Mouse (Mus musculus) urinary bladder, postnatal 14 days (tissue): ENCODE measurements around the gene Ptgir.

Source experiments
- DNase-seq: peaks from one replicate; pipeline ENCODE4 v3.0.0; 2021; ENCODE audit warnings: low spot score

Ptgir gene

DNA sequence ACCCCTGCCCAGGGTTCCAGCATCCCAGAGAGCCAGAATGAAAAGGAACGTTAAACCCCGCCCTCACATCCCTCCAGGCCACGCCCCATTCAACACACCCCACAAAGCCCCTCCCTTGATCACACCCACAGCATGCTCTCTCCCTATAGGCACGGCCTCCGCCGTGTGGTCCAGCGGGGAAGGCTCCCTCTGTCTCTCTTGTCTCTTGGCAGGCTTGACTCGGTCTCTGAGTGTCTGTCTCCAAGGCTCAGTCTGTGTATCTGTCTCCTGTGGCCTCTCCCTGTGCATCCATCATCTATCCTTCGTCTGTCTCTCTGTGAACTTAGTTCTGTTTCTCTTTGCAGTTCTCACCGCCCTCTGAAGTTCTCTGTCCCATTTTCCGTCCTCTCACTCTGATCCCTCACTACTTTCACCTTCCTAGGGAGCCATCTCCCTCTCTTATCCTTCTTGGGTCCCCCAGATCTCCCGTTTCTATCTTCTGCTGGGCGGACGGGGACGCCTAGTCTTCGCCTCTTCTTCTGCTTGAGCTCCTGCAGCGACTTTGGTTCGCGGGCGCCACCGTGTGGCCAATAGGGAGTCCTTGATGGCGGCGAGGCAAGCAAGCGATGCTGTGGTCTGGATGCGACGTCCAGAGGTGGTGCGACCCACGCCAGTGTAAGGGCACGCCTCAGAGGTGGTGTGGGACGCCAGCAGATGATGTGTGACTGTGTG lies 14.5 kb upstream of the Ptgir start, which contains the start of gene Gng8:
Gene Gng8 (plus strand): TSS at position 146 of the 711 bp plus-strand sequence.
- peak; percentile 89 for DNase-seq

DNA sequence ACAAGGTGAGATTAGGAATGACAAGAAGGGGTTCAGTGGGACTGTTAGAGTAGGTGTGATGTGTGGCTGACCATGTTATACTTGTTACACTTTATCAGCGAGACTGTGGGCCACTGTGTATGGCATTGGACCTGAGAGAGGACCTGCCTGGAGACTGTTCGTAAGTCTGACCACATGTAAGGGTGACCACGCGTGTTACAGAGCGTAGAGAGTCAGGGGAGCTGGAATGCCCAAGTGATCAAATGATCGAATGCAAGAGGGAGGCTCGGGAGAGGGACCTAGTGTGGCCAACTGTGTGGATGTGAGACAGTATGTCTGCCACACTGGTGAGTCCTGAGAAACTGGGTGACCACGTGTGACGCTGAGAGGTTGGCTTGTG lies 13.9 kb upstream of the Ptgir start:
- DNase-seq, result no peak

DNA sequence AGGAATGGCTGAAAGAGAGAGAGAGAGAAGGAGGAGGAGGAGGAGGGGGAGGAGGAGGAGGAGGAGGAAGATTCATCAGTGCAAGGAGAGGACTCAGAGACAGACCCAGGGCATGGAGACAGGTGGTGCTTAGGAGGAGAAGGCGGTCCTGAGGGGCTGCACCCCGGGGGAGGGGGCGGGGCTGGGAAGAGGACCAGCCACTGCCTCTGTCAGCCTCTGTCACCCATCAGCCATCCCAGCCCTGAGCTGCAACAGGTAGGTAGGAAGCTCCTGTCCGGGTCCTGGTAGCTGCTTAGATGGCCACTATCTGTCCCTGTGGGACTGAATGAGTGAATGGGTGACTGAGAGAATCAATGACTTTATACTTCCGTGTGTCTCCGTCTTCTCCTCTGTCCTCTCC lies 12.7 kb upstream of the Ptgir start:
- DNase-seq, result no peak

DNA sequence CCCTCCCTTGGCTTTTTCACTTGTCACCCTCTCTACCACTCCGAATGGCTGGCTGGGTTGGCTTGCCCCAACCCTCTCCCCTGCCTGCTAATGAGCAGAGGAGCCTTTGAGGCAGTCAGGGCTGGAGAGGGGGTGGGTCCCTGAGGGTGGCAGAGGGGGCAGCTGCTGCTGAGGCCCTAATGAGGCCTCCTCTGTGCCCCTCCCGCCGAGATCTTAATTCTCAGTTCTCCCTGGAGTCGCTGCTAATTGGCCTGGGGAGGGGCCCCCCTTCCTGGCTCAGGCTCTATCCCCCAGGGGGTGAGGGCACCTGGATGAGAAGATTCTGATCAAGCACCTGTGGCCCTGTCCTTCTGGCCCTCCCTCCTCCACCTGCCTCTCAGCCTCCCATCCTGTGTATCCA lies 12.0 kb upstream of the Ptgir start:
- no peak for DNase-seq

DNA sequence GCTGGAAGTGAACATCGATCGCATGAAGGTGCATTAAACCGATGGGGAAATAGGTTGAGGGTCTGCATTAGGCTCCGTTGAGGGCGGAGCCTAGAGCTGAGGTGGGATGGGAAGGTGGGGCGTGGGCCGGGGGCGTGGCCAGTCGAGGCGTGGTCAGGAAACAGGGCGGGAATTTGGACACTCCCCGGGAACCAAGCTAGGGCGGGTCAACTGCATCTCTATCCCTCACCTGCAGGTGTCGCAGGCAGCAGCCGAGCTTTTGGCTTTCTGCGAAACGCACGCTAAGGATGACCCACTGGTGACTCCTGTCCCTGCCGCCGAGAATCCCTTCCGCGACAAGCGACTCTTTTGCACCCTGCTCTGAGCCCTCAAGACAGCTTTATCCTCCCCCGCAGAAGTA lies 11.3 kb upstream of the Ptgir start:
- DNase-seq, result peak; percentile 79

DNA sequence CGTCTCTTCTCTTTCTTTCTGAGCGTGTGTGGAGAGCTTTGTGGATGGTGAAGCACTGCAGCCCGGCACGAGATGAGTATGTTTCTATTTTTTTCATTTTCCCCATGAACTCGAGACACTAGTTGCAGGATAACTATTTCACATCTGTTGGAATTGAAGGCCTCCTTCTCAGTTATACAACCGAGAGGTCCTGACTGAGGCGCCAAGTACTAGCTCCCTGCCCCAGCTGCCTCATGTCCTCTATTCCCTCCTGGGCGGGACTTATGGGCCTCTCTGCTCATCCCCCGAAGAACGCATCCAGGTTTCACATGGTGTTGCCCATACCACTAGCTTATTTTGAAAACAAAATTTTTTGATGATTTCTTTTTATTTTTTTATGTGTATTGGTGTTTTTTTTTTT lies 10.8 kb upstream of the Ptgir start:
- DNase-seq, result no peak

DNA sequence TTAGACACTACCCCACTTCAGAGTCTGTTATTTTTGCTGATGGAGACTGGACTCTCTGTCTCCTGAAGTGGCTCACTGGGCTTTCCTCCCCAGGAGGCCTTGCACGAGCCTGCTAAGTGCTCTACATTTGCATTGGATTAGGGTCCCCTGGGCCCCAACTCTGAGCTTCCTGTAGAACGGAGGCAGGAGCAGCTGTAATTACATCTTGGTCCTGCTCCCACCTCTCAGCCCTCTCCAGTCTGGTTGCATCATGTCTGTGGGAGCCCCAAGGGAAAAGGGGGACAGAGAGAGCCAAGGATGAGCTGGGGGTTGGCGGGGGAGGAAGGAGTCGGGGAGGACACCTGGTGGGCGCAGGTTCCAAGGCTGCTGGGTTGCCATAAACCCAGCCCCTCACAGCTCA lies 5.8 kb upstream of the Ptgir start:
- no peak for DNase-seq

DNA sequence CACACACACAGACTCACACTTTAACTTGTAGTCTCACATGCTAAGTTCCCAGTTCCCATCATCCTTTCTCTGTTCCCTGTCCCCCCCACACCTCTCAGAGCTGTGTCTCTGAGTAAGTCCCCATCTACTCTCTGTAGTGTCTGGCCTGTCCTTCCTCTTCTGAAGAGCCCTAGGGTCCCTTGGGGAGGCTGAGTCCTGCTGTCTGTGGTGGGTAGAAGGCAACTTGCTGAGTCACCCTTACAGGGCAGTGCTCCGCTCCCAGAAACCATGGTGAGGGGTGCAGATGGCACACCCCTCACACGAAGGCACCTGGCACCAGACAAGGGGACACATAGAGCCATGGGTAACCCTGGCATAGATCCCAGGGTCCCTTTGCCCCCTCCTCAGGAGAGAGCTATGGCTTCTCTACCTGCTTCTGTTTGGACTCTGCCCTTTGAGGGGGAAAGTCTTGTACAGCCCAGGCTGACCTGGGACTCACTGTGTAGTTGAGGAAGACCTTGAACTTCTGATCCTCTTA lies 2.8 kb upstream of the Ptgir start:
- no peak for DNase-seq

GRCm38 (mm10) chr7:16904120-16904675 lies 2.1 kb upstream of the Ptgir start:
- no peak for DNase-seq

DNA sequence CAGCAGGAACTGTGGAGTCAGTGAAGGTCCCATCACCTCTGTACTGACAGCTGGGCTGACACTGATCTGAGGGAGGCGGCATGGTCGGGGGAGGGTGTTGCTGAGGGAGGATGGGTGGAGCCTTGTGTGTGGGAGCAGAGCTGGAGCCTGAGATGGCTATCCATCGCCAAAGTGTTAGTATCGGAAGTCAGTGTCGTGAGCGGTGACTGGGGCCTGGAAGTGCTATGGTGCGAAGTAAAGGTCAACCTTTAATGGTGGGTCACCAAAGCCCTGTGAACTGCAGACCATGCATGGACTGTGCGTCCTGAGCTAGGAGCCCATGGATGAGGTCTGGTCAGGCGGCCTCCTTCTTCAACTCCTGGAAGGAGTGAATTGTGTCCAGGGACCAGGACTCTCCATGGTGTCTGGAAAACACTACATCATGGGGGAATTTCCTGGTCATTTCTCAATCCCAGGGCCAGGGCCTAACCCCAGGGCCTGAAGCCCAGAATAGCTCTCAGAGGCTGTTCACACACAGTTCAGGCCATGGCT lies 734 bp upstream of the Ptgir start:
- DNase-seq, result no peak

GRCm38 (mm10) chr7:16906889-16907559 lies 734 bp downstream of the Ptgir start:
- no peak for DNase-seq

DNA sequence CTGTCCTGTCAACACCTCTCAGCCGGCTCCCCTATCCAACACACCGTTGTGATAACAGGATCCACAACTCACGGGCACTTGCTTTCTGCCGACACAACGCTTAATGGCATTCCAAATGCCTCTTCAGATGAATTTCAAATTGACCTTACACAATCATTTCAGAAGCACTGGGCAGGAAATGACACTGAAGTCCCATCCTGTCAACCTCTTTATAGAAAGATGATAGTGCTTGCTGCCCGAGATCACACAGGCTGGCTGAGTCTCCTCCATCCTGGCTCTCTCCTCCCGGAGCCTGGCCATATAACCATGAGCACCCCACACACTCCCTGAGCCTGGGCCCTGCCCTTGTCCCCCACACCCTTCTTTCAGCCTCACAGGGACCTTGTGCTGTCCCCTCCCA lies 1.6 kb downstream of the Ptgir start:
- DNase-seq, result no peak

DNA sequence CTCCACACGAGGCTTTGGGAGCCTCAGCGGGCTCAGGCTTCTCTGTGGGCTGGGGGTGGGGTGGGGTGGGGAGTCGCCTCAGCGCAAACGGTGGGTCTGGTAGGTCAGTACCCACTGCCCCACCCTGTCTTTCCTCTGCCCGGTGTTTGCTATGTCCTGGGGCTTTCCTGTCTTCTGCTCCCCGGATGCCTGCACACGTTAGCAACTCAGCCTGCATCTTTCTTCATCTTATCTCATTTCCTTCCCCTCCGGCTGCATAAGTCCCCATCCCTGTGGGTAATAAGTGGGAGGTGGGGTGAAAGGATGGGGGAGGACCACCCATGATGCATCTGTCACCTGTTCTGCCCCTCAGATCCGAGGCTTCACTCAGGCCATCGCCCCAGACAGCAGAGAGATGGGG lies 2.1 kb downstream of the Ptgir start:
- no peak for DNase-seq

- no peak for DNase-seq
These were observed 2.6 kb downstream of the Ptgir start for GRCm38 (mm10) chr7:16908859-16909258.

DNA sequence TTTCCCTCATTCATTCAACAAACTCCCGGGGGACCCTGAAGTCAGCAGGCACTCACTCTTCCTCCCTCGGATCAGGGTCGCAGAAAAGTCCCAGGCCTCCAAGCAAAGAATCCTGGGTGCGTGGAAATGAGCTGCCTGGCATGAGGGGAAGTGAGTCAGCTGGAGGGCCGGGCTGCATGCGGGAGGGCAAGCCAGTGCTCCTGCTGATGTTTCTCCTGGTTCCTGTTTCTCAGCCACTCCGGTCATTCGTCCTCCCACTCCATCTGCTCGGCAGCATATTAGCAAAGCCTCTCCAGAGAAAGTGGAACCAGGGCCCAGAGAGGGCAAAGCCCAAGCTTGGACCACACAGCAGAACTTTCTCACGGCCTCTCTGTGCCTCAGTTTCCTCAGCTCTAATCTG lies 3.6 kb downstream of the Ptgir start:
- no peak for DNase-seq

DNA sequence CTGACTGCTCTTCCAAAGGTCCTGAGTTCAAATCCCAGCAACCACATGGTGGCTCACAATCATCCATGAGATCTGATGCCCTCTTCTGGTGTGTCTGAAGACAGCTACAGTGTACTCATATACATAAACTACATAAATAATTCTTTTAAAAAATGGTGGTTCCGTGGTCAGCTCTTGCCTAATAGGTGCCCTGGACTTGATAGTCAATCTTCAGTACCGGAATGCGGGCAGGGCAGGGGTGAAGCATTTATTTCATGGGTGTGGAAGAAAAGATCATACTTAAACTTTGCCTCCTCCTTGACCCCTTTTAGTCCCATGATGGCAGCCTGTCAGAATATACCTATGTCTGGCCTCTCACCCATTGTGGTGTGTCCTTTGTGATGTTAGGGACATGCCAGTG lies 5.6 kb downstream of the Ptgir start:
- no peak for DNase-seq

DNA sequence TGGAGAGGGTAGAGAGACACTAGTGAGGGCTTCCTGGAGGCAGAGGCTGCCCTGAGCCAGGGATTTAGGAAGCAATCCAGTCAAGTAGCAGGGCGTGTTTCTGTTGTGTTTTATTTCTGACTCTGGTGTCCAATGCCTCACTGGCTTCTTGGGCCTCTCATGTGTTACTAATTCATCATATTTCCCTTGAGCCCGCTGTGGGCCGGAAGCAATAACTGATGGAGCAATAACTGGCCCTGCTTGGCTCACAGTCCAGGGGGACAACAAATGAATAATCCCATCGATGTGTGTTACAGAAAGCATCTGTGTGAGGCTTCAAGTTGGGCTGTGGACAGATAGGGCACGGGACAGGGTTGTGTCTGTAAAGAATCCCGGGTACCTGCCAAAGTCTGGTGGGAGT lies 6.1 kb downstream of the Ptgir start:
- DNase-seq, result peak; percentile 49

- DNase-seq, result peak; percentile 77
These were observed 7.6 kb downstream of the Ptgir start for GRCm38 (mm10) chr7:16913806-16914452.

GRCm38 (mm10) chr7:16914453-16915343 lies 8.4 kb downstream of the Ptgir start:
- no peak for DNase-seq

DNA sequence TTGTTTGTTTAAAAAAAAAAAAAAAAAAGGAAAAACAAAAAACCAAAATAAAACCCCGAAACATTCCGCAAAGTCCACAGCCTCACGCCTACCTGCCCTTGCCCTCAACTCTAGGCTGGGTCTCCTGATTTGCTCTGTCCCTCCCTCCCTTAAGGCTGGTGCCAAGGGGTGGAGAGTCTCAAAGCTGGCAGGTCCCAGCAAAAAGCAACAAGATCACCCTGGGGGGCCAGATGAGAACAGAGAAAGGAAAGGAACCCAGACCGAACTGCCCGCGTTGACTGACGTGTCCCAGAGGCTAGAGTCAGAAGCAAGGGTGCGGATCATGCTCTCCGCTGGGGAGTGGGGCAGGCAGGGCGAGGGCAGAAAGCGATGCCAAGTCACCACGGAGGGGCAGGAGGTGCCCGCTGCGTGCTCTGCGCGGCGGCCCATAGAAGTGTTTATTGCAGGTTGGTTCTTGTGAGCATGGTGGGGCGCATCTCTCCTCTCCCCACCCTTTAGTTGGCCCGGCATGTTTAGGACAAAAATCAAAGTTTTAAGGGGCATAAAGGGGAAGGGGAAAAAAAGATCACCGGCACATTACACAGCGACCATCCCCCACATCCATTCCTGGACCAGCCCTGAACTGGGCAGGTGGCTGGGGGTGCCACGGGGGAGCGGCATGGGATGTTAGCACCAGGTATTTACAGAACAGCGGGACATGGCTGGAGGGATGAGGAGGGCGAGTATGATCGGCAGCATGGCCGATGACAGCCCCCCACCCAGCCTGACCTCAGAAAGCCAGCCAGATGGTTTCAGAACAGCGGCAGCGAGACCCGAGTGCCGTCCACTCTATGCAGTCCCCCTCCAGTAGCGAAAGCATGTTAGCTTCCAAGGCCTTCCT lies 9.4 kb downstream of the Ptgir start:
- no peak for DNase-seq
